Mouse (Mus musculus) G1E-ER4 (cell line): Measurements from ENCODE around the gene Ceacam15. TPM values are rescaled to one million over a fixed set of nuclear protein-coding genes. Genes with fewer than 3 reads are reported as not detected.

ENCODE experiments used
- GATA1 ChIP-seq: IDR thresholded peaks from one replicate; pipeline ENCODE4 v1.8.0; 2012; ENCODE audit warnings: low read length, inconsistent platforms
- polyA plus RNA-seq: library from polyadenylated mRNA; stranded (reverse); fragments of >175 nt; gene quantifications from 2 replicates; pipeline ENCODE4 v1.2.3, GENCODE M21; 2012

Ceacam15 gene
- polyA plus RNA-seq, 1 experiment: not detected

DNA sequence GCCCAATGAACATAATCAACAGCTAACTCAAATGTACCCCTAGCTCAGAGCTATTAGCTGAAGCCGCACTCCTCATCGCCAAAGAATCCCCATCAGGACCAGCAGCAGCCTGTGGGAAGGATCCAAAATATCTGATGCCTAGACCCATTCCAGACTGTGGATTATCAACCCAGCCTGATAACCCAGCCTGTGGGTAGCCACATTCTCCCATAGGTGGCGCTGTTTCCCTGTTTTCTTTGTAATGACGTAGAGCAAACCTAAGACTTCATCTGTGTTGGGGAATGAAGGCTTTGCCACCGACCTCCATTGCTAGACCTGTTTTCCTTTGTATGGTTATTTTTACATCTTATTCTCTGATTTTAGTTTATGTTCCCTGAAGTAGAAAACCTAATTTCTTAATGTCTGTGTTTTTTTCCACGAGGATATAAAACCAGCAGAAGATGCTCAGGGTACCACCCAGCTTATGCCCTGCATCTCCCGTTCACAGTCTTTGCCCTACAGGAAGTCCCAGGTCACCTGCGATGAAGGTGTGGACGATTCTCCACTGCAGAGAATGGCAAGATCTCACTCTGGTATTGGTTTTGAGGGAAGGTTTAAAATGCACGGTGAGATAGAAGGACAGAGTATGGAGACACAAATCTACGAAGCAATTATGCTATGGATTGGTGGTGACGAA, 47.3 kb downstream of the Ceacam15 start:
- no peak for TF ChIP-seq GATA1

DNA sequence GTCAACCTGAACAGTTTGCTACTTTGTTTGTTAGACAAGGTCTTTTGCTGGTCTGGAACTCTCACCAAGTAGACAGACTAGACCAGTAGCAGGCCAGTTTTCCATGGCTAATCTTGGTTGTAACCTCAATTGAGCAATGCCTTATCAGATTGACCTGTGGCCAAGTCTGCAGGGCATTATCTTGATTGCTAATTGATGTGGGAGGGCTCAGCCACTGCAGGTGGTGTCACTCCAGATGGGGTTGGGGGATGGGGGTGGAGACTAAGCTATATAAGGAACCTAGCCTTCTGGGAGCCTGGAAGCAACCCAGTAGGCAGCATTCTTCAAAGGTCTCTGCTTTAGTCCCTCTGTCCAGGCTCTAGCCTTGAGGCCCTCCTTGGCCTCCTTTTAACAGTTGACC, 51.8 kb downstream of the Ceacam15 start:
- no peak for TF ChIP-seq GATA1

DNA sequence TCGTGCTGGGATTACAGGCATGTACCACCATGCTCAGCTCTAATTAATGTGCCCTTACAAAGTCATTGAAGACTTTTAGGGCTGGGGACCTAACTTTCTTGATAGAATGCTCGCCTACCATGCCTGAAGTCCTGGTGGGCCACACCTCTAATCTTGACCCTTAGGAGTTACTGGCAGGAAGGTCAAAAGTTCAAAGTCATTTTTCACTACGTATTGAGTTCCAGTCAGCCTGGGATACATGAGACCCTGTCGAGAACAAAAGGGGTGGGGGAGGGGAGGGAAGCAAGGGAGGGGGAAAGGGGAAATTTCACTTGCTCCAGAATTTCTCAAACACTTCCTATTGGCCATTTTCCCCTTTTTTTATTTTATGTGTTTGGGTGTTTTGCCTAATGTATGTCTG, 52.4 kb downstream of the Ceacam15 start:
- TF ChIP-seq GATA1: no peak

Other genes starting within 250 kb of the Ceacam15 start
- 284 and 414 TPM in 2 replicates for gene Tmem160, start 222.9 kb downstream of the Ceacam15 start, polyA plus RNA-seq
- not detected in 2 replicates for gene Npas1, start 198.0 kb downstream of the Ceacam15 start, polyA plus RNA-seq
- gene Arhgap35, start 60.7 kb downstream of the Ceacam15 start, polyA plus RNA-seq: 4.0 and 7.7 TPM in 2 replicates
- not detected in 2 replicates for gene Ceacam9, start 46.2 kb upstream of the Ceacam15 start, polyA plus RNA-seq
- 642 and 939 TPM in 2 replicates for gene Ap2s1, start 62.7 kb upstream of the Ceacam15 start, polyA plus RNA-seq
- gene Slc1a5, start 105.6 kb upstream of the Ceacam15 start, polyA plus RNA-seq: 19.9 and 22.4 TPM in 2 replicates
- 136 and 156 TPM in 2 replicates for gene Strn4, start 140.2 kb upstream of the Ceacam15 start, polyA plus RNA-seq
- 49.0 and 51.5 TPM in 2 replicates for gene Fkrp, start 141.0 kb upstream of the Ceacam15 start, polyA plus RNA-seq
- gene Prkd2, start 167.2 kb upstream of the Ceacam15 start, polyA plus RNA-seq: 16.1 and 29.6 TPM in 2 replicates
- gene Dact3, start 199.6 kb upstream of the Ceacam15 start, polyA plus RNA-seq: 0.23 and 0.45 TPM in 2 replicates
- gene Gng8, start 216.1 kb upstream of the Ceacam15 start, polyA plus RNA-seq: not detected in 2 replicates
- gene Ptgir, start 230.8 kb upstream of the Ceacam15 start, polyA plus RNA-seq: 1.4 and 1.7 TPM in 2 replicates
- gene Calm3, start 248.4 kb upstream of the Ceacam15 start, polyA plus RNA-seq: 1,990 and 2,185 TPM in 2 replicates